Mouse (Mus musculus) forebrain, embryonic 14.5 days (tissue): ENCODE results near the gene Stard10. TPM values are rescaled to one million over a fixed set of nuclear protein-coding genes. Genes with fewer than 3 reads are reported as not detected.

ENCODE experiments used
- ATAC-seq: fragments of 200-750 bp; cut with Nextera tagmentation; 2 replicates; pipeline ENCODE4 v1.8.0; 2017; ENCODE audit warnings: mild to moderate bottlenecking, moderate library complexity
- DNase-seq: peaks from one replicate; pipeline ENCODE4 v3.0.0-alpha.2; 2015; ENCODE audit warnings: low spot score
- H3K27ac ChIP-seq: fragments of 300-500 bp; sonication (generic); 2 replicates; pipeline ENCODE4 v1.5.1; 2014; ENCODE audit warnings: low read depth, mild to moderate bottlenecking, control low read depth, low read length, moderate library complexity
- H3K27me3 ChIP-seq: fragments of 300-500 bp; sonication (generic); replicated peaks from 2 replicates; pipeline ENCODE4 v1.6.1; 2014; ENCODE audit warnings: low read length, control low read depth, mixed read lengths; ENCODE audit not compliant: control insufficient read depth, insufficient read depth
- H3K36me3 ChIP-seq: fragments of 300-500 bp; sonication (generic); 2 replicates; pipeline ENCODE4 v1.6.1; 2014; ENCODE audit warnings: low read length, control low read depth; ENCODE audit not compliant: control insufficient read depth, insufficient read depth
- H3K4me1 ChIP-seq: fragments of 300-500 bp; sonication (generic); 2 replicates; pipeline ENCODE4 v1.6.1; 2014; ENCODE audit warnings: antibody characterized with exemption, low read length, control low read depth; ENCODE audit not compliant: control insufficient read depth, insufficient read depth
- H3K4me2 ChIP-seq: fragments of 300-500 bp; sonication (generic); 2 replicates; pipeline ENCODE4 v1.6.1; 2014; ENCODE audit warnings: mild to moderate bottlenecking, control low read depth, low read length
- H3K4me3 ChIP-seq: fragments of 300-500 bp; sonication (generic); 2 replicates; pipeline ENCODE4 v1.5.1; 2014; ENCODE audit warnings: low read depth, low read length, control low read depth
- H3K9ac ChIP-seq: fragments of 300-500 bp; sonication (generic); 2 replicates; pipeline ENCODE4 v1.6.1; 2014; ENCODE audit warnings: mild to moderate bottlenecking, low read length, control low read depth, moderate library complexity
- H3K9me3 ChIP-seq: fragments of 300-500 bp; sonication (generic); replicated peaks from 2 replicates; pipeline ENCODE4 v1.6.1; 2016; ENCODE audit warnings: low read length, control low read depth, mixed read lengths; ENCODE audit not compliant: control insufficient read depth
- WGBS: fragments of 180-500 bp; shearing (Covaris S2); extraction: QIAGEN DNeasy Blood & Tissue Kit; methylation state at CpG from one replicate; pipeline ENCODE4 v1.1.7; 2014; 5-methylcytosine and 5-hydroxymethylcytosine counted together
- polyA plus RNA-seq: library from polyadenylated mRNA; unstranded; fragments of >200 nt; fragmentation: Nextera tagmentation; extraction: Ambion mirVana; gene quantifications from 2 replicates; pipeline ENCODE4 v1.2.1, GENCODE M21; 2014

The Stard10 gene
- 8.0 and 8.1 TPM in 2 replicates for polyA plus RNA-seq

DNA sequence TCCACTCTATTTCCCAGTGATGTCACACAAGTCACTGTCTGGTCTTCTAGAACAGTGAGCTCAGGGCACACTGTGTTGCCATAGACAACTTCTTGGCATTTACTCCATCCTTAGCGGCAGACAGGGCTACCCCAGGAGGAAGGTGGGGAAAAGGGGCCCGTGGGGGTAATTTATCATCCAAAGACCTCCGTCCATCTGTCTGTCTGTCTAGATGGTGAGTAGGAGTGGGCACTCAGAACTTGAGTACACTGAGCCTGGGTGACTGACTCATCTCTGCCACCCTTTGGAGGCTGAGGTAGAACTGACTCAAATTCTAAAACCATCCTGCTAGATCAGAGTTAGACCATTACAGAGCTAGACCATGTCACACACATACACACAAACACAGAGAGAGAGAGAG is at the start of gene Stard10:
TSS of gene Stard10 (plus strand) at position 73 of the 400 bp plus-strand sequence.
- H3K27ac ChIP-seq: no peak within 1 kb of the TSS
- WGBS: 84% methylated on average over 3 of the region's 3 CpGs
- no peak for ATAC-seq

GRCm38 (mm10) chr7:101267457-101268259 is 49.2 kb upstream of the Stard10 start:
- 85% methylated on average over 3 of the region's 3 CpGs for WGBS
- Histone ChIP-seq H3K4me3 (no peak overlapping the region), H3K9me3 (no peaks in the 10 kb centered on the region), H3K4me1 (no peaks in the 10 kb centered on the region), H3K4me2 (no peak overlapping the region), H3K9ac (no peak overlapping the region), H3K36me3 (peaks cover 14% of the 10 kb centered on the region), H3K27me3 (no peaks in the 10 kb centered on the region), H3K27ac (no peak overlapping the region)
- ATAC-seq: no peak
- DNase-seq: no peak

More for the DNA sequence above, at the start of gene Stard10:
- Histone ChIP-seq H3K36me3 (no peaks in the 10 kb centered on the region), H3K9me3 (no peaks in the 10 kb centered on the region), H3K27me3 (peaks cover 4% of the 10 kb centered on the region; the same call in 1 of the 2 replicates), H3K4me1 (peaks cover 7% of the 10 kb centered on the region; the same call in 1 of the 2 replicates), H3K9ac (no peak within 1 kb of the TSS), H3K4me2 (no peak within 1 kb of the TSS), H3K4me3 (no peak within 1 kb of the TSS)
- DNase-seq: no peak

DNA sequence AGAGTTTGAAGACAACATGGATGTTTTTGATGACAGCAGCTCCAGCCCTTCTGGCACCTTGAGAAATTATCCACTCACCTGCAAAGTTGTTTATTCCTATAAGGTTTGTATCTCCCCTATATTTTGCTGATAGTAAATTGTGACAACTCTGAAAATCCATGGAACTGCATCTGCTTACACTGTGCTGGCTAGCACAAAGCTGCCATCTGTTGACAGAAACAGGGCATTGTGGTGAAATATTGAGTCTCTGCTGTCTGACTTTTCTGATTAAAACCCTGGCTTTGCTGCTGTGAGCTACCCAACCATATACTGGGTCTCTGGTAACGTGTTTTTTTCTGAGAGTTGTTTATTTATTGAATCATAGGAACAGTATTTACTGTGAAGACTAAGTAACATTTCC is 45.3 kb upstream of the Stard10 start:
- 88% methylated on average over 1 of the region's 1 CpGs for WGBS
- H3K9me3 ChIP-seq: no peaks in the 10 kb centered on the region
- no peaks in the 10 kb centered on the region for H3K27me3 ChIP-seq
- DNase-seq (peak; percentile 27), ATAC-seq (no peak)
- H3K36me3 ChIP-seq: peaks cover 39% of the 10 kb centered on the region
- no peaks in the 10 kb centered on the region for H3K4me1 ChIP-seq
- H3K4me3 ChIP-seq: no peak overlapping the region
- H3K27ac ChIP-seq: no peak overlapping the region
- H3K9ac ChIP-seq: 0 out of 2 replicates have a peak overlapping the region, but pooled peaks have one; percentile 3
- H3K4me2 ChIP-seq: no peak overlapping the region

DNA sequence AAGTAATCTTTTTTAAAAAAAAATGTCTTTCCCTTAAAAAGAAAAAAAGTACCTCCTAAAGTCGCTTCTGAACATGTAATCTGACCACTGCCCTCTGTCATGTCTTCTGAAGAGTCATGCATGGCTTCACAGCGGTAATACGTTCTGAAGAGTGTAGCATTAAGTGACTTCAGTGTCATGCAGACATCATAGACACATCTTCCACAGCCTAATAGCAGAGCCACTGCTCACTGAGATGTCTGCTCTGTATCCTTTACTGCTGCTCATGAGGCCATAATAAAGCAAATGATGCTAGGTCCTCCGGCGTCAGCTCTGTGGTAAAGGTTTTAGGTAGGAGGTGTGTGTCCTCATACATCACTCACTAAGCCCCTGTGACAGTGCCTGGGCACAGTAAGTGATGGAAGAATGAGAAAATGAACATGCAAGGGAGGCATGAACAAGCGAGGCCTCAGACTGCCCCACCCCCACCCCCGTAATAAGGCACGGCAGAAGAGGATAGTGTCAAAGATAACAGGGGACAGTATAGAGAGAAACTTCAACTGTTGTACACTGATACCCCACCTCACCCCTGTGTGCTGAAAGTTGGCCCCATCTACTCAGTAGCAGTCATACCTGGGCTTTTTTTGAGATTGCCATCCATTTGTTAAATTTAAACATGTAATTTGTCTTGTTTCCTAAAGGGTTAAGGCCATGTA is 44.3 kb upstream of the Stard10 start:
- no peaks in the 10 kb centered on the region for H3K9me3 ChIP-seq
- H3K9ac ChIP-seq: no peak overlapping the region
- DNase-seq: no peak
- no peak overlapping the region for H3K4me2 ChIP-seq
- WGBS: 95% methylated on average over 8 of the region's 8 CpGs
- no peak overlapping the region for H3K27ac ChIP-seq
- ATAC-seq: no peak
- H3K27me3 ChIP-seq: no peaks in the 10 kb centered on the region
- H3K4me3 ChIP-seq: no peak overlapping the region
- H3K4me1 ChIP-seq: no peaks in the 10 kb centered on the region
- H3K36me3 ChIP-seq: peaks cover 49% of the 10 kb centered on the region

DNA sequence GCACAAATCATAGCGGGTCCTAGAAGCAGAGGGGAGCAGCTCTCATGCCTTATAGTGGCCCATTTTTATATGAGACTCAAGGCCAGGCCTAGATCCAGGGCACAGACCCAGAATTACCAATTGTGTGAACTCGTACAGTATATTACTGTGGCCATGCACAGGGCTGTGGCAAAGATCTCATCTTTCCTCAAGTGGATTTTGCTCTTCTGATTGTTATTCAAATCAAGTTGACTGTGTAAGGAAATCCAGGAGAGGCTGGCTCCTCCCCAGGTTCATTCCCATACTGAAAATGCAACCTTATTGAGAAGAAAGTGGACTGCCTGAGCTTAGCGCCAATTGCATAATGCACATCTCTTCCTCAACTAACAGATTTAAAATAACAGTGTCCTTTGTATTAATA is 34.2 kb upstream of the Stard10 start:
- no peak overlapping the region for H3K27ac ChIP-seq
- no peak for DNase-seq
- no peak overlapping the region for H3K4me3 ChIP-seq
- no peak overlapping the region for H3K9ac ChIP-seq
- no peaks in the 10 kb centered on the region for H3K9me3 ChIP-seq
- no peak for ATAC-seq
- H3K36me3 ChIP-seq: peaks cover 61% of the 10 kb centered on the region
- no peaks in the 10 kb centered on the region for H3K4me1 ChIP-seq
- 82% methylated on average over 3 of the region's 3 CpGs for WGBS
- no peak overlapping the region for H3K4me2 ChIP-seq
- H3K27me3 ChIP-seq: no peaks in the 10 kb centered on the region

GRCm38 (mm10) chr7:101284504-101284903 is 32.4 kb upstream of the Stard10 start:
- Histone ChIP-seq H3K36me3 (peaks cover 50% of the 10 kb centered on the region), H3K4me3 (no peak overlapping the region)
- WGBS: 92% methylated on average over 1 of the region's 1 CpGs

DNA sequence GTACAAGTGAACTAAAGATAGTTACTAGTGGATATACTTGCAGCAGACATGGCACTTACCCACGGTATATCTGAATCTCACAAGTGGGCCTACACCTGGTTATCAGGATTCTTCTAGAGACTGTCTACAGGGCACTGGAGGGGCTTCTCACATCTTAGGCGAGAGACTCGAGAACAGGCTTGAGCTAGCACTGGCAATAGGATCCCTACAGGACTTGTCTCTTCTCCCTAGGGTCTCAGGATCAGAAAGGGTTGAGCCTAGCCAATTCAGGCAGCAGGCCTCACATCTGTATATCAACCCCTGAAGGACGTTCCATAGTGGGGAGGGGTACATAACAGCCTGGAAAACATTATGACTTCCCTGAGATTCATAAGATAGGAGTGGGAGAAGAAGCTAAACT is 30.0 kb upstream of the Stard10 start:
- no peaks in the 10 kb centered on the region for H3K9me3 ChIP-seq
- DNase-seq: no peak
- no peak overlapping the region for H3K4me3 ChIP-seq
- H3K9ac ChIP-seq: no peak overlapping the region
- no peak overlapping the region for H3K27ac ChIP-seq
- peaks cover 45% of the 10 kb centered on the region for H3K36me3 ChIP-seq
- no peak overlapping the region for H3K4me2 ChIP-seq
- no peak for ATAC-seq
- no peaks in the 10 kb centered on the region for H3K27me3 ChIP-seq
- H3K4me1 ChIP-seq: no peaks in the 10 kb centered on the region
- WGBS: 87% methylated on average over 4 of the region's 4 CpGs

More at GRCm38 (mm10) chr7:101284504-101284903, 32.4 kb upstream of the Stard10 start:
- H3K4me1 ChIP-seq: no peaks in the 10 kb centered on the region
- no peak overlapping the region for H3K27ac ChIP-seq
- no peaks in the 10 kb centered on the region for H3K9me3 ChIP-seq
- no peaks in the 10 kb centered on the region for H3K27me3 ChIP-seq
- DNase-seq: no peak
- H3K4me2 ChIP-seq: no peak overlapping the region
- H3K9ac ChIP-seq: no peak overlapping the region
- ATAC-seq: no peak

DNA sequence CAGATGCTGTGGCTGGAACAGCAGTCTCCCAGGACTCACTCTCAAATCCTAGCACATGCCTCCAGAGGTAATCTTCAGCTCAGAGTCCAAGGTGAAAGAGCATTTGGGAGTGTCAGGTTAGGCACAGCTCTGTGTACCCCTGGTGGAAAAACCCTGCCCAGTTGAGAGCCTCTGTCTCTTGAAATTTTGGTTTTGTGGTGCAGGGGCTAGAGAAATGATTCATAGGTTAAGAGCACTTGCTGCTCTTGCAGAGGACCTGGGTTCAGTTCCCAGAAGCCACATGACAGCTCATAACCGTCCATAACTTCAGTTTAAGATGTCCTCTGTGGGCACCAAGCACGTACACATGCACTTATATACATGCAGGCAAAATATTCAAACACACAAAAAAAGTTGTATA is 29.1 kb upstream of the Stard10 start:
- Histone ChIP-seq H3K27ac (no peak overlapping the region), H3K9ac (no peak overlapping the region), H3K9me3 (no peaks in the 10 kb centered on the region), H3K4me1 (no peaks in the 10 kb centered on the region), H3K36me3 (peaks cover 36% of the 10 kb centered on the region), H3K4me2 (no peak overlapping the region), H3K4me3 (no peak overlapping the region), H3K27me3 (no peaks in the 10 kb centered on the region)
- 80% methylated on average over 2 of the region's 2 CpGs for WGBS
- ATAC-seq: no peak
- no peak for DNase-seq

DNA sequence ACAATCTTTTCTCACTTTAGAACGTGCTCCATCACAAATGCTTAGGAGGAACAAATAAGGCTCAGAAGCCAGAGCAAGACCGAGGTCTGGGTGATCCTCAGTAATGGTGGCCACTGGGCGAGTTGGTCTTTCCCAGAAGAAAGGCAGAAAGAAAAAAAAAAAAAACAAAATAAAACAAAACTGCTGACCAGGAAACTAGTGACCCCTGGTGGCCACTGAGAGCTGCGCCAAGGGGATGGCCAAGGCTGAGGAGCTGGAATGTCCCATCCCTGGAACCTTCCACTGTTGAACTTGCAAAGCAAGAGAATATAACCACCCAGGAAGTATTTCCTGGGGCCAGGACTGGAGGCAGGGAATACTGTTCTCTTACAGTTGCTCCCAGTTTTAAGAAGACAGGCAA is 28.4 kb upstream of the Stard10 start:
- no peak overlapping the region for H3K9ac ChIP-seq
- 28% methylated on average over 4 of the region's 4 CpGs for WGBS
- ATAC-seq: no peak
- no peak overlapping the region for H3K4me3 ChIP-seq
- H3K9me3 ChIP-seq: no peaks in the 10 kb centered on the region
- H3K27me3 ChIP-seq: no peaks in the 10 kb centered on the region
- no peak overlapping the region for H3K4me2 ChIP-seq
- H3K27ac ChIP-seq: no peak overlapping the region
- DNase-seq: peak; percentile 52
- H3K4me1 ChIP-seq: no peaks in the 10 kb centered on the region
- H3K36me3 ChIP-seq: peaks cover 30% of the 10 kb centered on the region
